Mouse (Mus musculus): ENCODE data around the gene Napepld.

The Napepld gene

GRCm38 (mm10) chr5:21701351-21702008 lies at the start of gene Napepld:
Napepld (minus strand) TSS chr5:21701396.
- DNase-seq (ENCODE audit: low read depth in 1 of 2, low spot score in 2 of 2): peak; percentile 96 to 99

GRCm38 (mm10) chr5:21745966-21746365 lies 44.8 kb upstream of the Napepld start:
- DNase-seq (ENCODE audit: low read depth in 1 of 2, low spot score in 2 of 2): no peak

GRCm38 (mm10) chr5:21744651-21745050 lies 43.5 kb upstream of the Napepld start:
- DNase-seq (ENCODE audit: low read depth in 1 of 2, low spot score in 2 of 2): no peak

GRCm38 (mm10) chr5:21743606-21744005 lies 42.4 kb upstream of the Napepld start:
- DNase-seq (ENCODE audit: low read depth in 1 of 2, low spot score in 2 of 2): no peak

GRCm38 (mm10) chr5:21739881-21740280 lies 38.7 kb upstream of the Napepld start:
- DNase-seq (ENCODE audit: low read depth in 1 of 2, low spot score in 2 of 2): no peak

- no peak for DNase-seq (ENCODE audit: low read depth in 1 of 2, low spot score in 2 of 2)
Measured at GRCm38 (mm10) chr5:21739120-21739519, 37.9 kb upstream of the Napepld start.

- DNase-seq (ENCODE audit: low read depth in 1 of 2, low spot score in 2 of 2): no peak
Measured at GRCm38 (mm10) chr5:21737620-21738019, 36.4 kb upstream of the Napepld start.

- peak; percentile 54 to 78 for DNase-seq (ENCODE audit: low read depth in 1 of 2, low spot score in 2 of 2)
Measured at GRCm38 (mm10) chr5:21736956-21737585, 35.9 kb upstream of the Napepld start, which contains the start of gene Pmpcb. Pmpcb (plus strand) TSS chr5:21737141.

GRCm38 (mm10) chr5:21736046-21736445 lies 34.9 kb upstream of the Napepld start:
- DNase-seq (ENCODE audit: low read depth in 1 of 2, low spot score in 2 of 2): no peak

- DNase-seq (ENCODE audit: low read depth in 1 of 2, low spot score in 2 of 2): peak; percentile 32 to 62
Measured at GRCm38 (mm10) chr5:21735584-21735983, 34.4 kb upstream of the Napepld start.

- DNase-seq (ENCODE audit: low read depth in 1 of 2, low spot score in 2 of 2): no peak
Measured at GRCm38 (mm10) chr5:21735100-21735499, 33.9 kb upstream of the Napepld start.

GRCm38 (mm10) chr5:21732930-21733329 lies 31.7 kb upstream of the Napepld start:
- no peak for DNase-seq (ENCODE audit: low read depth in 1 of 2, low spot score in 2 of 2)

GRCm38 (mm10) chr5:21732177-21732911 lies 31.1 kb upstream of the Napepld start:
- no peak for DNase-seq (ENCODE audit: low read depth in 1 of 2, low spot score in 2 of 2)

- DNase-seq (ENCODE audit: low read depth in 1 of 2, low spot score in 2 of 2): no peak
Measured at GRCm38 (mm10) chr5:21729107-21729506, 27.9 kb upstream of the Napepld start.

- no peak for DNase-seq (ENCODE audit: low read depth in 1 of 2, low spot score in 2 of 2)
Measured at GRCm38 (mm10) chr5:21724872-21725271, 23.7 kb upstream of the Napepld start.

- no peak for DNase-seq (ENCODE audit: low read depth in 1 of 2, low spot score in 2 of 2)
Measured at GRCm38 (mm10) chr5:21724427-21724826, 23.2 kb upstream of the Napepld start.

GRCm38 (mm10) chr5:21719209-21719608 lies 18.0 kb upstream of the Napepld start:
- no peak for DNase-seq (ENCODE audit: low read depth in 1 of 2, low spot score in 2 of 2)

GRCm38 (mm10) chr5:21718546-21718945 lies 17.4 kb upstream of the Napepld start:
- no peak for DNase-seq (ENCODE audit: low read depth in 1 of 2, low spot score in 2 of 2)

GRCm38 (mm10) chr5:21717165-21717715 lies 16.0 kb upstream of the Napepld start:
- DNase-seq (ENCODE audit: low read depth in 1 of 2, low spot score in 2 of 2): no peak

- no peak for DNase-seq (ENCODE audit: low read depth in 1 of 2, low spot score in 2 of 2)
Measured at GRCm38 (mm10) chr5:21714447-21714846, 13.3 kb upstream of the Napepld start.

GRCm38 (mm10) chr5:21712127-21712715 lies 11.0 kb upstream of the Napepld start:
- no peak for DNase-seq (ENCODE audit: low read depth in 1 of 2, low spot score in 2 of 2)

All from monocyte, adult 2 months (primary cell).